Mouse (Mus musculus) kidney, postnatal 25 days (tissue): Measurements from ENCODE around the gene Pnldc1.
A peak's percentile ranks its signal among the peaks of the same experiment; 100 is the strongest.
"Not testable (repeated sequence)": the region's sequence is repeated elsewhere in the genome, so short reads cannot be mapped to it uniquely, and the experiment has no call there.

Experiments used
- DNase-seq, 2 experiments: peaks; one replicate each; pipeline ENCODE4 v3.0.0; 2021; ENCODE audit warnings: mixed read lengths in 2 of 2

Pnldc1 gene

GRCm38 (mm10) chr17:12906436-12906835, 3.6 kb downstream of the Pnldc1 start:
- peak in 1 of 2 experiments; percentile 6 for DNase-seq

- DNase-seq = peak in 1 of 2 experiments; percentile 3
These were observed 4.2 kb downstream of the Pnldc1 start for GRCm38 (mm10) chr17:12905810-12906209.

- DNase-seq = no peak
These were observed 5.7 kb downstream of the Pnldc1 start for GRCm38 (mm10) chr17:12904349-12904748.

- DNase-seq = no peak
These were observed 6.4 kb downstream of the Pnldc1 start for GRCm38 (mm10) chr17:12903372-12904333.

DNA sequence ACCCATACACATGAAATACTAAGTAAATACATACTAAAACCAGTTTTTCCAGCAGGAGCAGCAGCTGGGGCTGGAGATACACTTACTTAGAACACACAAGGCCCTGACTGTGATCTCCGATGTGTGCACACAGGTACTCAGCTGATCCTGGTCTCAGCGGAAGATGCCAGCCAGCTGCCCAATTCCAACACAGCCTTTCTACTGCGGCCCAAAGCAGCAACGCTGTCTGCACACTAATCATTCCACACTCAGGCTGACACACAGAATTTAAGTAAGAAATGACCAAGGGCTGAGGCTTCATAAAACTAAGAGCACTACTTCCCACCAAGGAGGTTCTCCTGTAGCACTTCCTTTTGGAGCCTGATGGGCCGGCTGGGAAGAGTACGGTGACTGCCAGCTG, 7.7 kb downstream of the Pnldc1 start:
- no peak for DNase-seq

DNA sequence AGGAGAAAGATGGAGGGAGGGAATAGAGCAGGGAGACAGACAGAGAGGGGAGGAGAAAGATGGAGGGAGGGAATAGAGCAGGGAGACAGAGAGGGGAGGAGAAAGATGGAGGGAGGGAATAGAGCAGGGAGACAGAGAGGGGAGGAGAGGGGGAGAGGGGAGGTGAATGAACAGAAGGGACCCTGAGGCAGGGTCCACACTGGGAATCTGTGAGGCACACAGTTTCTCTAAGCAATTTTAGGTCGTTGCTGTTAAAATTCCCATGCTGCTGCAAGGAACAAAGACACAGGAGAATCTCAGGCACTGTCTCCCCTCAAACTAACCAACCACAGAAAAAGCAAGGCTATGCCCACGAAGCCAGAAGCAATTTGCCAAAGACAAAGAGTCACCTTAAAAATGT, 11.4 kb downstream of the Pnldc1 start:
- DNase-seq = not testable (repeated sequence)

DNA sequence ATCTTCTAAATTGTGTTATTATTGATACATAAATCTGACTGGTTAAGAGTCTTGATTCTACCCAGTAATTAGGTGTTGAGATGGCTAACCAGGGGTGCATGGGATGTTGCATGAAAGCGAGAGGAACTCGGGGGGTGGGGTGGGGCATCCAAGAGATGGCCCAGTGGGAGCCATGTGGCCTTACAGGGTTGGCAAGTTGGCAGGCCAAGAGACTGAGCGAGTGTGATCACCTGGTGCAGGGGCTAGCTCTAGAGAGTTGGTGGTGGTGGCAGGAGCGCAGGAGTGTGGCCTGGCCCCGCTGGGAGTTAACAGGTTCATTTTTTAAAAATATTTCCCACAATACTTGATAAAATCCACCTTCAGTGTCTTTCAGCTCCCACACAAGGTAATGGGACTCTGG, 12.4 kb downstream of the Pnldc1 start:
- DNase-seq = no peak

- DNase-seq = no peak
These were observed 18.0 kb downstream of the Pnldc1 start for GRCm38 (mm10) chr17:12892033-12892432.

GRCm38 (mm10) chr17:12891054-12891453, 19.0 kb downstream of the Pnldc1 start:
- DNase-seq = no peak

GRCm38 (mm10) chr17:12887021-12887775, 22.8 kb downstream of the Pnldc1 start:
- peak in 1 of 2 experiments; percentile 14 for DNase-seq

- DNase-seq = no peak
These were observed 23.4 kb downstream of the Pnldc1 start for GRCm38 (mm10) chr17:12886620-12887019.

DNA sequence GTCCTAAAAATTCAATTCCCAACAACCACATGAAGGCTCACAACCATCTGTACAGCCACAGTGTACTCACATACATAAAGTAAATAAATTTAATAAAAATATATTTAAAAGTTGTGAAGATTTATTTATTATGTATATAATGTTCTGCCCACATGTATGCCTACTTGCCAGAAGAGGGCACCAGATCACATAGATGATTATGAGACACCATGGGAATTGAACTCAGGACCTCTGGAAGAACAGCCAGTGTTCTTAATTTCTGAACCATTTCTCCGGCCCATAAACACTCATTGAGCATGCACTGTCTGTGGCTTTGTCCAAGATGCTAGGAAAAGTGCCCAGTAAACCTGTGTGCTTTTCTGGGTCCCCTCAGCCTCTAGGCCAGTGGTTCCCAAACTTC, 28.8 kb downstream of the Pnldc1 start:
- no peak for DNase-seq

- peak; percentile 85 to 92 for DNase-seq
These were observed 29.9 kb downstream of the Pnldc1 start for GRCm38 (mm10) chr17:12880178-12880577.

- DNase-seq = no peak
These were observed 34.3 kb downstream of the Pnldc1 start, which contains the start of gene Mrgprh for GRCm38 (mm10) chr17:12875734-12876133. TSS of gene Mrgprh (plus strand) at chr17:12876034.

DNA sequence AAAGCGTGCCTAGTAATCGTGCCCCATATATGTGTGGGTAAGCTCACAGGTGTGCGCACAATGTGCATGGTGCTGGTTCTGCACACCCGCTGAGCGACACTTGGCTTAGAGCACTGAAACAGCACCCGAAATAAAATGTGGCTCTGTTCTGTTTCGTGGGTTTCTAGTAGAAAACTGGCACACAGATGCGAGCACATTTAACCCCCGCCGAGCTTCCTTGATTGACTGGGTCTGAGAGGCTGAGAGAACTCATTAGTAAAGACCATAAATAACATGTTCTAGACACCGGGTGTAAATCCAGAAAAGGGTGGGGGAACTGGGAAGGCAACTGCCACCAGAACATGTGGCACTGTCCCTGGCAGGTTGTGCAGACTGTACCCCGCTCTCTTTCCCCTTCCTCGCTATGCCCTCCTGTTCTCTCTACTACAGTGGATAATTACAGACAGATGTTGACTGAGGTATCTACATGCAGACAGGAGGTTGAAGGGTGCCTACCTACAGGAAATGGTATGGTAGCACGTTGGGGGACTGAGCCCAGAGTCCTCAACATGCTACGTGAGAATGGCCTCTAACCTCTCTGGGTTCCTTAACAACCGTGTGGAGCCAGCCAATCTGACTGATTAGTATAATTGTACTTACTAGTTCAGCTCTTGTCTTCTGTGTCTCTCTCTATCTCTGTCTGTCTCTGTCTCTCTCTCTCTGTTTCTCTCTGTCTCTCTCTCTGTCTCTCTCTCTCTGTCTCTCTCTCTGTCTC, 37.6 kb downstream of the Pnldc1 start:
- no peak for DNase-seq

DNA sequence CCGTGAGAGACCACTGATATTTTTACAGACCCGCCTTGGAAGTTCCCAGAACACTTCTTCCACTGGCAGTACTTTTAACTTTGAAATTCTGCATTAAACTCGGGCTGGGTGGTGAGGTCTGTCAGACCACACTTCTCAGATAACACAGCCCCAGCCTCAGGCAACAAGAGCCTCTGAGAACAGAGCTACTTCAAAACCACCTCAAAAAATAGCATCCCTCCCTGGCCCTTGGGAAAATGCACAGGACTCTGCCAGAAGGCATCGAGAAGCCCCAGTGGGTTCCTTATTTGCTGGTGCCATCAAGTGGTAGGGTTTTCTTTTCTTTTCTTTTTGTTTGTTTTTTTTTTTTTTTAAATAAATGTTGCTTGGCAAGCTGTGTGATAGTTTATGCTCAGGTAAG, 41.4 kb downstream of the Pnldc1 start:
- no peak for DNase-seq

GRCm38 (mm10) chr17:12868043-12868442, 42.0 kb downstream of the Pnldc1 start, which contains the start of gene Mas1:
TSS of gene Mas1 (minus strand) at chr17:12868143.
- DNase-seq = no peak

- no peak for DNase-seq
These were observed 43.2 kb downstream of the Pnldc1 start for GRCm38 (mm10) chr17:12866853-12867252.

- DNase-seq = no peak
These were observed 44.6 kb downstream of the Pnldc1 start for GRCm38 (mm10) chr17:12865407-12865806.

- no peak for DNase-seq
These were observed 45.9 kb downstream of the Pnldc1 start for GRCm38 (mm10) chr17:12864111-12864510.

DNA sequence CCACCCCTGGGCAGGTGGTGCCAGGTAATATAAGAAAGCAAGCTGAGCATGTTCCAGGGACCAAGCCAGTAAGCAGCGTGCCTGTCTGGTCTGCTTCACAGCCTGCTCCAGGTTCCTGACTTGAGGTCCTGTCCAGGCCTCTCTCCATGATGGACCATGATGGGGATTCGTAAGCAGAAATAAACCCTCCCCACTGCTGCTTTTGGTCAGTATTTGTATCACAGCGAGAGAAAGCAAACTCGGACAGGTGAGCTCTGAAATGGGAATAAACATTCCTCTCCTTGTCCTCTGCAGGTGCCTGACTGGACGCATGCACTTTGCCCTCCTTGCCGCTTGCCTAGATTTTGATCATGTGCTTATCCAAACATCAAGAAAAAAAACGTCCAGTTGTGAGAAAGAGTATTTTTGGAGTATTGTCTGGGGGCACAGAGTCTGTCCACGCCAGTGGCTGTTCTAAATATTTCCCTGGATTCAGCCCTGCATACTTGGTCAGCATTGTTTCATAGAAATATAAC, 51.0 kb downstream of the Pnldc1 start:
- peak; percentile 53 to 66 for DNase-seq

DNA sequence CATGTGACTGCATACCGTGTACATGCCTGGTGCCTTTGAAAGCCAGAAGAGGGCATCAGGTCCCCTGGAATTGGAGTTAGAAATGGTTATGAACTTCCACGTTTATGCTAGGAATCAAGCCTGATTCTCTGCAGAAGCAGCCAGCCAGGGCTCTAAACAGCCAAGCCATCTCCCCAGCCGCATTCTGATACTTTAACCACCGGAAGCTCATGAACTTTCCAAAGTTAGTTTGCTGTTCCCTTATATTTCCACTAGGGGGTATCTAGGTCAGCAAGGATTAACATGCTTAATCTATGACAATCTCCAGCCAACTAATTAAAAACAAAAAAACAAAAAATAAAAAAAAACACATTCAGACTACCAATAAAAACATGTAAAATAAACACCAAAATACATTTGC, 52.0 kb downstream of the Pnldc1 start:
- DNase-seq = peak in 1 of 2 experiments; percentile 23

- DNase-seq = no peak
These were observed 52.6 kb downstream of the Pnldc1 start for GRCm38 (mm10) chr17:12857395-12857794.
